Mouse (Mus musculus) thymus, postnatal 25 days (tissue): ENCODE results near the gene Celf2.

Source experiments
- DNase-seq: peaks from one replicate; pipeline ENCODE4 v3.0.0; 2022

Celf2 gene

GRCm38 (mm10) chr2:6830021-6830420, 679.3 kb downstream of the Celf2 start:
- no peak for DNase-seq

GRCm38 (mm10) chr2:6827583-6827982, 681.8 kb downstream of the Celf2 start:
- DNase-seq, result no peak

GRCm38 (mm10) chr2:6823021-6823420, 686.3 kb downstream of the Celf2 start:
- no peak for DNase-seq

- no peak for DNase-seq
Observed at GRCm38 (mm10) chr2:6821593-6821992, 687.8 kb downstream of the Celf2 start.

- DNase-seq, result no peak
Observed at GRCm38 (mm10) chr2:6815281-6815680, 694.1 kb downstream of the Celf2 start.

- no peak for DNase-seq
Observed at GRCm38 (mm10) chr2:6808736-6809135, 700.6 kb downstream of the Celf2 start.

- DNase-seq, result no peak
Observed at GRCm38 (mm10) chr2:6796754-6797153, 712.6 kb downstream of the Celf2 start.

GRCm38 (mm10) chr2:6795995-6796588, 713.3 kb downstream of the Celf2 start:
- DNase-seq, result no peak

GRCm38 (mm10) chr2:6794858-6795257, 714.5 kb downstream of the Celf2 start:
- DNase-seq, result no peak

GRCm38 (mm10) chr2:6790876-6791275, 718.5 kb downstream of the Celf2 start:
- DNase-seq, result no peak

- DNase-seq, result peak; percentile 21
Observed at GRCm38 (mm10) chr2:6786494-6787144, 722.7 kb downstream of the Celf2 start.

- no peak for DNase-seq
Observed at GRCm38 (mm10) chr2:6770214-6770613, 739.1 kb downstream of the Celf2 start.

GRCm38 (mm10) chr2:6762381-6762780, 747.0 kb downstream of the Celf2 start:
- DNase-seq, result no peak

GRCm38 (mm10) chr2:6743173-6743572, 766.2 kb downstream of the Celf2 start:
- no peak for DNase-seq

- no peak for DNase-seq
Observed at GRCm38 (mm10) chr2:6739998-6740668, 769.2 kb downstream of the Celf2 start.

- DNase-seq, result no peak
Observed at GRCm38 (mm10) chr2:6732026-6732425, 777.3 kb downstream of the Celf2 start.

- DNase-seq, result no peak
Observed at GRCm38 (mm10) chr2:6730860-6731259, 778.5 kb downstream of the Celf2 start.

GRCm38 (mm10) chr2:6729984-6730383, 779.4 kb downstream of the Celf2 start:
- no peak for DNase-seq

GRCm38 (mm10) chr2:6728840-6729252, 780.5 kb downstream of the Celf2 start:
- DNase-seq, result no peak

- no peak for DNase-seq
Observed at GRCm38 (mm10) chr2:6727366-6727765, 782.0 kb downstream of the Celf2 start.

GRCm38 (mm10) chr2:6726071-6726470, 783.3 kb downstream of the Celf2 start:
- DNase-seq, result no peak

GRCm38 (mm10) chr2:6723602-6724001, 785.8 kb downstream of the Celf2 start:
- no peak for DNase-seq

- peak; percentile 70 for DNase-seq
Observed at GRCm38 (mm10) chr2:6721460-6722401, 787.6 kb downstream of the Celf2 start.
